Mouse (Mus musculus) bone marrow, adult 2 months (tissue): ENCODE measurements around the gene Stx1a.

Experiments
- CTCF ChIP-seq: fragments of 200-500 bp; IDR thresholded peaks from 2 replicates; pipeline ENCODE4 v1.5.1; 2011; ENCODE audit warnings: low read length, control low read depth; ENCODE audit not compliant: control insufficient read depth, insufficient read depth
- POLR2A ChIP-seq: fragments of 200-500 bp; IDR thresholded peaks from 2 replicates; pipeline ENCODE4 v1.6.1; 2011; ENCODE audit warnings: low read depth, mild to moderate bottlenecking, control low read depth, low read length, borderline replicate concordance; ENCODE audit not compliant: control insufficient read depth

GRCm38 (mm10) chr5:134998359-134998758 lies 24.9 kb upstream of the Stx1a start:
- TF ChIP-seq CTCF = no peak
- no peak for TF ChIP-seq POLR2A
